Mouse (Mus musculus) midbrain, embryonic 16.5 days (tissue): ENCODE measurements at regions not wholly inside any gene's neighbourhood (a gene's known extent, or its start where the extent isn't known, plus 50 kb on each side); places are given as distances from the start of the nearest gene placed in this dataset.

Source experiments
- ATAC-seq: fragments of 200-750 bp; cut with Nextera tagmentation; 2 replicates; pipeline ENCODE4 v1.8.0; 2017; ENCODE audit warnings: moderate TSS enrichment
- H3K27ac ChIP-seq: fragments of 300-500 bp; sonication (generic); 2 replicates; pipeline ENCODE4 v1.5.1; 2014; ENCODE audit warnings: mild to moderate bottlenecking, low read length, mixed read lengths
- H3K27me3 ChIP-seq: fragments of 300-500 bp; sonication (generic); 2 replicates; pipeline ENCODE4 v1.6.1; 2014; ENCODE audit warnings: low read depth, low read length, mixed read lengths; ENCODE audit not compliant: control insufficient read depth, insufficient read depth
- H3K36me3 ChIP-seq: fragments of 300-500 bp; sonication (generic); 2 replicates; pipeline ENCODE4 v1.6.1; 2014; ENCODE audit warnings: mild to moderate bottlenecking, low read length, moderate library complexity, mixed read lengths; ENCODE audit not compliant: control insufficient read depth, insufficient read depth
- H3K4me1 ChIP-seq: fragments of 300-500 bp; sonication (generic); 2 replicates; pipeline ENCODE4 v1.6.1; 2014; ENCODE audit warnings: mild to moderate bottlenecking, low read length, mixed read lengths; ENCODE audit not compliant: control insufficient read depth, insufficient read depth
- H3K4me2 ChIP-seq: fragments of 300-500 bp; sonication (generic); 2 replicates; pipeline ENCODE4 v1.6.1; 2014; ENCODE audit warnings: mild to moderate bottlenecking, low read length, mixed read lengths
- H3K4me3 ChIP-seq: fragments of 300-500 bp; sonication (generic); 2 replicates; pipeline ENCODE4 v1.5.1; 2014; ENCODE audit warnings: low read depth, mild to moderate bottlenecking, low read length, moderate library complexity, mixed read lengths
- H3K9ac ChIP-seq: fragments of 300-500 bp; sonication (generic); 2 replicates; pipeline ENCODE4 v1.6.1; 2014; ENCODE audit warnings: low read depth, low read length, mixed read lengths
- H3K9me3 ChIP-seq: fragments of 300-500 bp; sonication (generic); replicated peaks from 2 replicates; pipeline ENCODE4 v1.6.1; 2014; ENCODE audit warnings: mild to moderate bottlenecking, low read length, mixed read lengths; ENCODE audit not compliant: control insufficient read depth, poor library complexity, severe bottlenecking
- WGBS: fragments of 180-500 bp; shearing (Covaris S2); extraction: QIAGEN DNeasy Blood & Tissue Kit; methylation state at CpG from one replicate; pipeline ENCODE4 v1.1.7; 2014; 5-methylcytosine and 5-hydroxymethylcytosine counted together

- Histone ChIP-seq H3K27me3 (no peaks in the 10 kb centered on the region), H3K27ac (no peak overlapping the region), H3K9ac (no peak overlapping the region), H3K4me1 (no peaks in the 10 kb centered on the region), H3K4me2 (no peak overlapping the region), H3K36me3 (no peaks in the 10 kb centered on the region), H3K4me3 (no peak overlapping the region), H3K9me3 (no peaks in the 10 kb centered on the region)
- 87% methylated on average over 3 of the region's 3 CpGs for WGBS
- ATAC-seq: no peak
Observed at GRCm38 (mm10) chr6:16150535-16150934, 430.1 kb downstream of the Mdfic start.

GRCm38 (mm10) chr6:16151478-16151877 is 431.0 kb downstream of the Mdfic start:
- H3K4me1 ChIP-seq: no peaks in the 10 kb centered on the region
- H3K9me3 ChIP-seq: no peaks in the 10 kb centered on the region
- H3K27me3 ChIP-seq: no peaks in the 10 kb centered on the region
- no peak overlapping the region for H3K4me2 ChIP-seq
- H3K4me3 ChIP-seq: no peak overlapping the region
- H3K36me3 ChIP-seq: no peaks in the 10 kb centered on the region
- no peak overlapping the region for H3K9ac ChIP-seq
- no peak for ATAC-seq
- no peak overlapping the region for H3K27ac ChIP-seq

GRCm38 (mm10) chr6:16152691-16153090 is 432.2 kb downstream of the Mdfic start:
- H3K27me3 ChIP-seq: no peaks in the 10 kb centered on the region

GRCm38 (mm10) chr6:16165012-16165411 is 444.6 kb downstream of the Mdfic start:
- H3K27ac ChIP-seq: no peak overlapping the region
- H3K9ac ChIP-seq: no peak overlapping the region
- H3K36me3 ChIP-seq: no peaks in the 10 kb centered on the region
- no peak overlapping the region for H3K4me2 ChIP-seq
- 94% methylated on average over 2 of the region's 2 CpGs for WGBS
- H3K9me3 ChIP-seq: no peaks in the 10 kb centered on the region
- no peaks in the 10 kb centered on the region for H3K27me3 ChIP-seq
- H3K4me3 ChIP-seq: no peak overlapping the region
- H3K4me1 ChIP-seq: no peaks in the 10 kb centered on the region
- ATAC-seq: no peak

More at GRCm38 (mm10) chr6:16152691-16153090, 432.2 kb downstream of the Mdfic start:
- WGBS: 65% methylated on average over 6 of the region's 6 CpGs
- H3K9ac ChIP-seq: no peak overlapping the region
- no peak overlapping the region for H3K4me3 ChIP-seq
- H3K4me1 ChIP-seq: no peaks in the 10 kb centered on the region
- H3K36me3 ChIP-seq: no peaks in the 10 kb centered on the region
- no peak overlapping the region for H3K4me2 ChIP-seq
- no peaks in the 10 kb centered on the region for H3K9me3 ChIP-seq
- no peak overlapping the region for H3K27ac ChIP-seq
- no peak for ATAC-seq

GRCm38 (mm10) chr6:16171871-16172270 is 451.4 kb downstream of the Mdfic start:
- H3K9me3 ChIP-seq: no peaks in the 10 kb centered on the region
- H3K4me1 ChIP-seq: no peaks in the 10 kb centered on the region
- no peaks in the 10 kb centered on the region for H3K36me3 ChIP-seq
- no peak overlapping the region for H3K27ac ChIP-seq
- H3K4me2 ChIP-seq: no peak overlapping the region
- WGBS: 93% methylated on average over 3 of the region's 3 CpGs
- no peaks in the 10 kb centered on the region for H3K27me3 ChIP-seq
- ATAC-seq: no peak
- no peak overlapping the region for H3K4me3 ChIP-seq
- H3K9ac ChIP-seq: no peak overlapping the region

- H3K9me3 ChIP-seq: no peaks in the 10 kb centered on the region
- no peak overlapping the region for H3K9ac ChIP-seq
- H3K4me1 ChIP-seq: no peaks in the 10 kb centered on the region
- no peaks in the 10 kb centered on the region for H3K27me3 ChIP-seq
- no peak for ATAC-seq
- 59% methylated on average over 5 of the region's 5 CpGs for WGBS
- no peak overlapping the region for H3K4me3 ChIP-seq
- H3K4me2 ChIP-seq: no peak overlapping the region
- no peaks in the 10 kb centered on the region for H3K36me3 ChIP-seq
- no peak overlapping the region for H3K27ac ChIP-seq
Observed at GRCm38 (mm10) chr6:16177313-16177712, 456.9 kb downstream of the Mdfic start.

- Histone ChIP-seq H3K27me3 (no peaks in the 10 kb centered on the region), H3K9me3 (no peaks in the 10 kb centered on the region), H3K4me2 (no peak overlapping the region), H3K4me3 (no peak overlapping the region), H3K4me1 (no peaks in the 10 kb centered on the region), H3K27ac (no peak overlapping the region), H3K36me3 (no peaks in the 10 kb centered on the region), H3K9ac (no peak overlapping the region)
- no peak for ATAC-seq
- 55% methylated on average over 4 of the region's 4 CpGs for WGBS
Observed at GRCm38 (mm10) chr6:16187983-16188550, 467.6 kb downstream of the Mdfic start.

GRCm38 (mm10) chr6:16212975-16213374 is 492.5 kb downstream of the Mdfic start:
- H3K36me3 ChIP-seq: no peaks in the 10 kb centered on the region
- H3K4me1 ChIP-seq: peaks cover 4% of the 10 kb centered on the region; the same call in 1 of the 2 replicates
- ATAC-seq: peak; percentile 75; the same call in 1 of the 2 replicates
- H3K4me2 ChIP-seq: no peak overlapping the region
- no peaks in the 10 kb centered on the region for H3K27me3 ChIP-seq
- WGBS: 2% methylated on average over 5 of the region's 5 CpGs
- H3K27ac ChIP-seq: no peak overlapping the region
- no peaks in the 10 kb centered on the region for H3K9me3 ChIP-seq
- no peak overlapping the region for H3K4me3 ChIP-seq
- no peak overlapping the region for H3K9ac ChIP-seq

- H3K4me1 ChIP-seq: peaks cover 4% of the 10 kb centered on the region; the same call in 1 of the 2 replicates
- no peaks in the 10 kb centered on the region for H3K36me3 ChIP-seq
- no peak overlapping the region for H3K4me2 ChIP-seq
- no peak overlapping the region for H3K27ac ChIP-seq
- H3K4me3 ChIP-seq: no peak overlapping the region
- peak; percentile 68; the same call in 1 of the 2 replicates for ATAC-seq
- H3K9me3 ChIP-seq: no peaks in the 10 kb centered on the region
- H3K27me3 ChIP-seq: no peaks in the 10 kb centered on the region
- WGBS: 37% methylated on average over 4 of the region's 4 CpGs
- H3K9ac ChIP-seq: no peak overlapping the region
Observed at GRCm38 (mm10) chr6:16213635-16214034, 493.2 kb downstream of the Mdfic start.
